Mouse (Mus musculus): ENCODE measurements around the gene Unc13c. TPM values are rescaled to one million over a fixed set of nuclear protein-coding genes. Genes with fewer than 3 reads are reported as not detected.

The Unc13c gene
- polyA plus RNA-seq, 1 experiment from 2014 or later: 0.65 TPM

- Histone ChIP-seq H3K4me2 (no peak overlapping the region), H3K9ac (no peak overlapping the region), H3K27me3 (no peaks in the 10 kb centered on the region), H3K36me3 (no peaks in the 10 kb centered on the region), H3K9me3 (no peaks in the 10 kb centered on the region), H3K4me1 (peaks cover 6% of the 10 kb centered on the region; the same call in 1 of the 2 replicates), H3K4me3 (no peak overlapping the region), H3K27ac (no peak overlapping the region)
- WGBS: 56% methylated on average over 5 of the region's 5 CpGs
- ATAC-seq (ENCODE audit: insufficient number of reproducible peaks, insufficient read depth, low FRiP score, low TSS enrichment, low read depth): no peak
Measured at GRCm38 (mm10) chr9:73560037-73560436, 408.7 kb downstream of the Unc13c start.

GRCm38 (mm10) chr9:73557805-73558204 lies 411.0 kb downstream of the Unc13c start:
- H3K36me3 ChIP-seq: no peaks in the 10 kb centered on the region
- no peak overlapping the region for H3K4me2 ChIP-seq
- H3K9ac ChIP-seq: no peak overlapping the region
- no peak overlapping the region for H3K27ac ChIP-seq
- H3K4me1 ChIP-seq: no peaks in the 10 kb centered on the region
- no peaks in the 10 kb centered on the region for H3K27me3 ChIP-seq
- ATAC-seq (ENCODE audit: insufficient number of reproducible peaks, insufficient read depth, low FRiP score, low TSS enrichment, low read depth): no peak
- H3K4me3 ChIP-seq: no peak overlapping the region
- WGBS: 56% methylated on average over 2 of the region's 2 CpGs
- H3K9me3 ChIP-seq: no peaks in the 10 kb centered on the region

GRCm38 (mm10) chr9:73555354-73555753 lies 413.4 kb downstream of the Unc13c start:
- Histone ChIP-seq H3K27me3 (no peaks in the 10 kb centered on the region), H3K9ac (no peak overlapping the region), H3K4me1 (no peaks in the 10 kb centered on the region), H3K9me3 (no peaks in the 10 kb centered on the region), H3K4me2 (no peak overlapping the region), H3K4me3 (no peak overlapping the region), H3K36me3 (no peaks in the 10 kb centered on the region), H3K27ac (no peak overlapping the region)
- no peak for ATAC-seq (ENCODE audit: insufficient number of reproducible peaks, insufficient read depth, low FRiP score, low TSS enrichment, low read depth)
- 76% methylated on average over 6 of the region's 6 CpGs for WGBS

- Histone ChIP-seq H3K27ac (no peak overlapping the region), H3K4me3 (no peak overlapping the region), H3K4me1 (no peaks in the 10 kb centered on the region), H3K9ac (no peak overlapping the region), H3K4me2 (no peak overlapping the region), H3K9me3 (no peaks in the 10 kb centered on the region), H3K36me3 (no peaks in the 10 kb centered on the region), H3K27me3 (no peaks in the 10 kb centered on the region)
- no peak for ATAC-seq (ENCODE audit: insufficient number of reproducible peaks, insufficient read depth, low FRiP score, low TSS enrichment, low read depth)
- WGBS: 56% methylated on average over 3 of the region's 3 CpGs
Measured at GRCm38 (mm10) chr9:73472568-73472967, 496.2 kb downstream of the Unc13c start.

GRCm38 (mm10) chr9:73462027-73462426 lies 506.7 kb downstream of the Unc13c start:
- Histone ChIP-seq H3K4me2 (no peak overlapping the region), H3K4me1 (no peaks in the 10 kb centered on the region), H3K27me3 (no peaks in the 10 kb centered on the region), H3K9me3 (no peaks in the 10 kb centered on the region), H3K9ac (no peak overlapping the region), H3K4me3 (no peak overlapping the region), H3K27ac (no peak overlapping the region), H3K36me3 (no peaks in the 10 kb centered on the region)
- no peak for ATAC-seq (ENCODE audit: insufficient number of reproducible peaks, insufficient read depth, low FRiP score, low TSS enrichment, low read depth)
- 86% methylated on average over 2 of the region's 2 CpGs for WGBS

- Histone ChIP-seq H3K4me3 (no peak overlapping the region), H3K36me3 (no peaks in the 10 kb centered on the region), H3K4me1 (no peaks in the 10 kb centered on the region), H3K27ac (no peak overlapping the region), H3K4me2 (no peak overlapping the region), H3K27me3 (no peaks in the 10 kb centered on the region), H3K9ac (no peak overlapping the region), H3K9me3 (no peaks in the 10 kb centered on the region)
- 75% methylated on average over 6 of the region's 6 CpGs for WGBS
- no peak for ATAC-seq (ENCODE audit: insufficient number of reproducible peaks, insufficient read depth, low FRiP score, low TSS enrichment, low read depth)
Measured at GRCm38 (mm10) chr9:73450009-73450408, 518.8 kb downstream of the Unc13c start.

GRCm38 (mm10) chr9:73449216-73449615 lies 519.5 kb downstream of the Unc13c start:
- H3K27me3 ChIP-seq: no peaks in the 10 kb centered on the region
- H3K36me3 ChIP-seq: no peaks in the 10 kb centered on the region
- H3K9ac ChIP-seq: no peak overlapping the region
- no peak overlapping the region for H3K27ac ChIP-seq
- no peaks in the 10 kb centered on the region for H3K9me3 ChIP-seq
- no peak overlapping the region for H3K4me2 ChIP-seq
- ATAC-seq (ENCODE audit: insufficient number of reproducible peaks, insufficient read depth, low FRiP score, low TSS enrichment, low read depth): no peak
- no peaks in the 10 kb centered on the region for H3K4me1 ChIP-seq
- H3K4me3 ChIP-seq: no peak overlapping the region

GRCm38 (mm10) chr9:73431925-73432324 lies 536.8 kb downstream of the Unc13c start:
- WGBS: 54% methylated on average over 2 of the region's 2 CpGs
- Histone ChIP-seq H3K4me3 (no peak overlapping the region), H3K36me3 (no peaks in the 10 kb centered on the region), H3K4me1 (no peaks in the 10 kb centered on the region), H3K9me3 (no peaks in the 10 kb centered on the region), H3K4me2 (no peak overlapping the region), H3K27ac (no peak overlapping the region), H3K27me3 (no peaks in the 10 kb centered on the region), H3K9ac (no peak overlapping the region)
- ATAC-seq (ENCODE audit: insufficient number of reproducible peaks, insufficient read depth, low FRiP score, low TSS enrichment, low read depth): no peak

Other genes starting within 250 kb of the Unc13c start
- gene Wdr72, start 141.4 kb upstream of the Unc13c start, polyA plus RNA-seq (2015; fragmentation: Nextera tagmentation; extraction: Ambion mirVana): 0.21 and 0.85 TPM in 2 replicates